Mouse (Mus musculus): ENCODE results near the gene Ppp1r14c. TPM values are rescaled to one million over a fixed set of nuclear protein-coding genes. Genes with fewer than 3 reads are reported as not detected.
"Not testable (repeated sequence)": the region's sequence is repeated elsewhere in the genome, so short reads cannot be mapped to it uniquely, and the experiment has no call there.

Ppp1r14c gene
- polyA plus RNA-seq, 1 experiment from 2014 or later = 6.0 TPM

- H3K4me1 ChIP-seq (replicated peaks) = no peaks in the 10 kb centered on the region
- H3K9me3 ChIP-seq = no peaks in the 10 kb centered on the region
- no peak overlapping the region for H3K27ac ChIP-seq
- H3K4me3 ChIP-seq = no peak overlapping the region
- DNase-seq (ENCODE audit: low spot score) = no peak
- no peaks in the 10 kb centered on the region for H3K36me3 ChIP-seq
- 93% methylated on average over 5 of the region's 5 CpGs for WGBS
- no peaks in the 10 kb centered on the region for H3K27me3 ChIP-seq (ENCODE audit: insufficient read depth, poor library complexity, severe bottlenecking)
Observed at GRCm38 (mm10) chr10:3448699-3449098, 82.8 kb downstream of the Ppp1r14c start.

GRCm38 (mm10) chr10:3451930-3452329 is 86.1 kb downstream of the Ppp1r14c start:
- 81% methylated on average over 4 of the region's 4 CpGs for WGBS
- Histone ChIP-seq H3K9me3 (no peaks in the 10 kb centered on the region), H3K4me1 (replicated peaks) (no peaks in the 10 kb centered on the region), H3K27ac (no peak overlapping the region), H3K27me3 (ENCODE audit: insufficient read depth, poor library complexity, severe bottlenecking) (no peaks in the 10 kb centered on the region), H3K4me3 (no peak overlapping the region), H3K36me3 (no peaks in the 10 kb centered on the region)
- DNase-seq (ENCODE audit: low spot score) = no peak

DNA sequence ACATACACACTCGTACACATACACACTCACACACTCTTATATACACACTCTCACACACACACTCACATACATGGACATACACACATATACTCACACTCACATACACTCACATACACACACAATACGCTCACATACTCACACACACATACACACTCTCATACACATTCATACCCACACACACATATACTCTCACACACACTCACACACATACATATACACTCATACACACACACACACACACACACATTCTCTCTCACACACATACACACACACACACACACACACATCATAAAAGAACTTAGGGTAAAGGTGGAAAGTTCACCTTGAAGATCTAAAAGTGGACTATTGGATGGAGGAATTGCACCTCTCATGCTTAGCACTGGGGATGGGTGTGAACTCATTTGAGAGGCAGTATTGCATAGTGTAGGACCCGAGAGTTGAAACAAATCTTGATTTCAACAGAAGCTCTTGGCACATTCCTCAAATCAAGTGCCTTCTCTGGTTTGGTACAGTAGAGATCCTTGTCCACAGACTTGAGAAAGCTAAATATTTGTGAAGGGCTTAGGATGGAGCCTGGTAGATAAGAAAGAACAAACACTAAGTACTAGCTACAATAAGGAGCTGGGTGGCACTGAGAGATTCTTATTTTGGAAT is 87.1 kb downstream of the Ppp1r14c start:
- Histone ChIP-seq H3K36me3 (no peaks in the 10 kb centered on the region), H3K9me3 (no peaks in the 10 kb centered on the region), H3K4me3 (no peak overlapping the region), H3K4me1 (replicated peaks) (no peaks in the 10 kb centered on the region), H3K27ac (no peak overlapping the region), H3K27me3 (ENCODE audit: insufficient read depth, poor library complexity, severe bottlenecking) (no peaks in the 10 kb centered on the region)
- 85% methylated on average over 3 of the region's 3 CpGs for WGBS
- DNase-seq (ENCODE audit: low spot score) = no peak

DNA sequence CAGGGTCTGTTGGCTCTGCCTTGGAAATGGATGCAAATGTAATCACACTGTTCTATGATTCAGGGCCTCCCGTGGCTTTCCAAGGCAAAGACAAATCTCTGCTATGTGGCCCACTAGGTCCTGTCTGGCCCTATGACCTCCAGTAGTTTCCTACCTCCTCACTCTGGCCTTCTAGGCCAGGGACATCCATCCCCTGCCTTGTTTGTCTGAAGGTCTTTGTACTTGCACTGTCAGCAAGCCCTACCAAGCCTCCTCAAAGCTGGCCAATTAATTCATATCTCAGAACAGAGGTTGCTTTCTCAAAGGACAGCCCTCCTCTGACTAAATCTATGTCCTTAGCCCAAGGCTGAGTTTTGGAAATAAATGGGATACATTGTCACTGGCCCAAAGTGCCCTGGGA is 92.8 kb downstream of the Ppp1r14c start:
- DNase-seq (ENCODE audit: low spot score) = no peak
- WGBS = 75% methylated on average over 1 of the region's 1 CpGs
- H3K27me3 ChIP-seq (ENCODE audit: insufficient read depth, poor library complexity, severe bottlenecking) = no peaks in the 10 kb centered on the region
- H3K36me3 ChIP-seq = no peaks in the 10 kb centered on the region
- H3K27ac ChIP-seq = no peak overlapping the region
- no peaks in the 10 kb centered on the region for H3K9me3 ChIP-seq
- no peak overlapping the region for H3K4me3 ChIP-seq
- H3K4me1 ChIP-seq (replicated peaks) = no peaks in the 10 kb centered on the region

DNA sequence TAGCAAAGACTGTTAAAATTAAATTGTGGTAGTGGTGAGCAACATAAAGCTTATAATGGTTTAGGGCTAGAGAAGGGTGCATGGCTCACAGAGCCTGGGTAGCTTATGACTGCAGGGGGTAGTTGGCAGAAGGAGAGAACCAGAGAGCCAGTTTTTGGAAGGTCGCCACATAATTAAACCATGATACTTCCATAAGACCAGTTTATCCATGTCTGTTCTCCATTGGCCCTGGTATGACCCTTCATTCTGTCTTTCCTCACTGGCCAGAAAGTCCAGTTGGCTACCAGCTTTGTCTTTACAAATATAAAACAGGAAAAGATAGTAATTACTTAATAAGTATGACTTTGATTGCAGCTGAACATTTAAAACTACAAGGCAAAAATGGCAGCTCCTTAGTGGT is 95.0 kb downstream of the Ppp1r14c start:
- WGBS = 87% methylated on average over 1 of the region's 1 CpGs
- H3K36me3 ChIP-seq = no peaks in the 10 kb centered on the region
- no peaks in the 10 kb centered on the region for H3K4me1 ChIP-seq (replicated peaks)

GRCm38 (mm10) chr10:3466135-3466626 is 100.3 kb downstream of the Ppp1r14c start:
- no peaks in the 10 kb centered on the region for H3K27me3 ChIP-seq (ENCODE audit: insufficient read depth, poor library complexity, severe bottlenecking)
- no peaks in the 10 kb centered on the region for H3K4me1 ChIP-seq (replicated peaks)
- H3K4me3 ChIP-seq = no peak overlapping the region
- no peak overlapping the region for H3K27ac ChIP-seq
- peaks cover 6% of the 10 kb centered on the region; the same call in 1 of the 2 replicates for H3K9me3 ChIP-seq
- WGBS = 85% methylated on average over 4 of the region's 4 CpGs
- H3K36me3 ChIP-seq = no peaks in the 10 kb centered on the region
- DNase-seq (ENCODE audit: low spot score) = no peak

More for the DNA sequence above, 95.0 kb downstream of the Ppp1r14c start:
- no peaks in the 10 kb centered on the region for H3K9me3 ChIP-seq
- DNase-seq (ENCODE audit: low spot score) = no peak
- H3K4me3 ChIP-seq = no peak overlapping the region
- H3K27ac ChIP-seq = no peak overlapping the region
- H3K27me3 ChIP-seq (ENCODE audit: insufficient read depth, poor library complexity, severe bottlenecking) = no peaks in the 10 kb centered on the region

DNA sequence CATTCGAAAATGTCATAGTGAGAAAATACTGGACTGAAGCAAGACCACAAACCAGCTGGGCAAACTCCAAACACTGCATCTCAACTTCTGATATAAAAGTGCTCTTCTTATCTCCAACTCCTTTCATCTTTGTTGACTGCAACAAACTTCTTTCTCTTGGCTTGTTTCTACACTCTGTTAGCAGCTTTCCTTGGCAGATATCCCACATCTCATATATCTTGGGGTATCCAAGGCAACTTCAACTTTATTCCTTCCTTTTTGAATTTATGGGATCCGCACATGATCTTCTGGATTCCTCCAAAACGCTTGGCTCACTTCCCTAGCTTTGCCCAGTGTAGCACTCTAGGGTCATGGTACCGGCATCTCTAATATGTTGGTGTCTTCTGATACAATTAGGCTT is 102.7 kb downstream of the Ppp1r14c start:
- Histone ChIP-seq H3K9me3 (peaks cover 9% of the 10 kb centered on the region; the same call in 1 of the 2 replicates), H3K4me1 (replicated peaks) (no peaks in the 10 kb centered on the region), H3K36me3 (no peaks in the 10 kb centered on the region), H3K4me3 (no peak overlapping the region), H3K27me3 (ENCODE audit: insufficient read depth, poor library complexity, severe bottlenecking) (no peaks in the 10 kb centered on the region), H3K27ac (no peak overlapping the region)
- no peak for DNase-seq (ENCODE audit: low spot score)
- 89% methylated on average over 4 of the region's 4 CpGs for WGBS

DNA sequence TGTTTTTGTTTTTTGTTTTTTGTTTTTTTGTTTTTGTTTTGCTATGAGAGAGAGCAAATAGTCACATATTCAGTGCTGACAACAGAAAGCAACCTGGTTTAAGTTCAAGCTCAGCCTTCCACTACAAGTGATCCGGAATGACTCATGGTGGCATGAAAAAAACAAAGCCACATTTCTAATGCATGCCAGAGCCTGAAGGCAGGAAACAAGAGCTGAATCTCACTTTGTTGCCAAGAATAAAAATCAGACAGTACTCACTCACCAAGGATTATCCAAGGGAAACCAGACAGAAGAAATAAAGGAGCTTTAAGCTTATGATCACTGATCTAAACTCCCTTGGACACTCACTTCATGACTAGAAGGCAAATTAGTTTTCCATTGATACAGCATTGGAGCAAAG is 110.8 kb downstream of the Ppp1r14c start:
- DNase-seq (ENCODE audit: low spot score) = no peak
- no peaks in the 10 kb centered on the region for H3K4me1 ChIP-seq (replicated peaks)
- H3K36me3 ChIP-seq = no peaks in the 10 kb centered on the region
- WGBS = 80% methylated on average over 1 of the region's 1 CpGs
- H3K4me3 ChIP-seq = no peak overlapping the region
- no peaks in the 10 kb centered on the region for H3K27me3 ChIP-seq (ENCODE audit: insufficient read depth, poor library complexity, severe bottlenecking)
- peaks cover 3% of the 10 kb centered on the region; the same call in 1 of the 2 replicates for H3K9me3 ChIP-seq
- H3K27ac ChIP-seq = no peak overlapping the region

DNA sequence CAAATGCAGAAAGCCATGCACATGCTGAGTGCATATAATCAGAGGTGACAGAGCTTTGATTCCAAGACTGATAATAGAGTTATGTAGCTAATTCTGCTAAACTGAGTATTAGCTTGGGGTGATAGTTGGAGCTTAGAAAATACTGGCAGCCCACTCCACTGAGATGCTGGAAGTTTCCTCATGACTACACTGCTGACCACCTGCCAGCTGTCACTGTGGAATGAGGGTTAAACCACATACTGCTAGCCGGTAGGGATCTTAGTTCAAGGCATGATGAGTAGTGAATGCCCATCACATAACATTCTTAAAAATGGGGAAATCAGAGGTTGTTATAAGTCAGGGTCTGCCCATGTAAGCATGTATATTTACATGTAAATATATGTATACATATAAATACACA is 113.9 kb downstream of the Ppp1r14c start:
- Histone ChIP-seq H3K9me3 (peaks cover 3% of the 10 kb centered on the region; the same call in 1 of the 2 replicates), H3K4me1 (replicated peaks) (no peaks in the 10 kb centered on the region), H3K4me3 (no peak overlapping the region), H3K27me3 (ENCODE audit: insufficient read depth, poor library complexity, severe bottlenecking) (no peaks in the 10 kb centered on the region), H3K27ac (no peak overlapping the region), H3K36me3 (no peaks in the 10 kb centered on the region)
- 82% methylated on average over 1 of the region's 1 CpGs for WGBS
- DNase-seq (ENCODE audit: low spot score) = no peak

DNA sequence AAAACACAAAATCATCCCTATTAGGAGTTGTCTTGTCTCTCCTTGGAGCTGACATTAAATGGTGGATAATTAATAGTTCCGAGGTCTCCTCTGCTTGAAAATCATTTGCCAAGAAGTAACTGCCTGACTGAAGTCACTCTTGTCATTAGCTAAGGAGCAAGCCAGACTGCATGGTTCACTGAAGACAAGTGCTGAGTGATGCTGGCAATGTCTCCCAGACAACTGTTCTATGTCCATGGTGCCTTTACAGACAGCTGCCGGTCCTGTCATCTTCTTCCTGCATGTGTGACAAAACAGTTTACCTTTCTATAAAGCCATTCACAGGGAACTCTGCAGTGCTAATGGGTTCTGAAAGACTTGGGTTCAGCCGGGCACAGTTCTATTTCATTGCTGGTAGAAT is 124.2 kb downstream of the Ppp1r14c start:
- Histone ChIP-seq H3K27me3 (ENCODE audit: insufficient read depth, poor library complexity, severe bottlenecking) (no peaks in the 10 kb centered on the region), H3K36me3 (no peaks in the 10 kb centered on the region), H3K27ac (no peak overlapping the region), H3K4me1 (replicated peaks) (no peaks in the 10 kb centered on the region), H3K9me3 (no peaks in the 10 kb centered on the region), H3K4me3 (no peak overlapping the region)
- WGBS = 87% methylated on average over 3 of the region's 3 CpGs
- DNase-seq (ENCODE audit: low spot score) = no peak

DNA sequence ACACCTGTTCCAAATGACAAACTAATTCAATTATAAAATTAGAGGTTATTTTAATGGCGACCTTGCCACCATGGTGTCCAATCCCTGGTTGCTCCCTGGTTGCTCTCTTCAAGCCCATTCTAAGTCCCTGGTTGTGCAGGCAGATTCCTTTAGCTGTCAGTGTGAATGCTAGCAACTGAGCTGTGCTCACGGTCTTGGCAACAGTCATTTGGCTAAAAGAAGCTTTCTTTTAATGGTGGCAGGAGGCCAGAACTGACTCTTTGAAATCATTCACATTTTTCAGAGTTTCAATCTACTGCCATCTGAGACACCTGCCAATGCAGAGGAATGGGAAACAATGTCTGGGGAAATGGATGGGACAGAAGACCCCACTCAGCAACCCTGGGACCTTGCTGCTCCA is 130.9 kb downstream of the Ppp1r14c start:
- 91% methylated on average over 2 of the region's 2 CpGs for WGBS
- no peak overlapping the region for H3K27ac ChIP-seq
- H3K4me1 ChIP-seq (replicated peaks) = no peaks in the 10 kb centered on the region
- no peaks in the 10 kb centered on the region for H3K27me3 ChIP-seq (ENCODE audit: insufficient read depth, poor library complexity, severe bottlenecking)
- H3K36me3 ChIP-seq = no peaks in the 10 kb centered on the region
- H3K4me3 ChIP-seq = no peak overlapping the region
- H3K9me3 ChIP-seq = 0 out of 2 replicates have a peak, but pooled peaks cover 14% of the 10 kb centered on the region
- no peak for DNase-seq (ENCODE audit: low spot score)

- not testable (repeated sequence) for H3K27me3 ChIP-seq (ENCODE audit: insufficient read depth, poor library complexity, severe bottlenecking); DNase-seq (ENCODE audit: low spot score); H3K4me1 ChIP-seq (replicated peaks); H3K4me3 ChIP-seq; H3K36me3 ChIP-seq; H3K27ac ChIP-seq
- 95% methylated on average over 6 of the region's 6 CpGs for WGBS
- H3K9me3 ChIP-seq = 0 out of 2 replicates have a peak, but pooled peaks cover 16% of the 10 kb centered on the region
Observed at GRCm38 (mm10) chr10:3500846-3501245, 135.0 kb downstream of the Ppp1r14c start.

GRCm38 (mm10) chr10:3507484-3508221 is 141.8 kb downstream of the Ppp1r14c start:
- no peaks in the 10 kb centered on the region for H3K36me3 ChIP-seq
- H3K9me3 ChIP-seq = no peaks in the 10 kb centered on the region
- no peak for DNase-seq (ENCODE audit: low spot score)
- H3K27ac ChIP-seq = no peak overlapping the region
- WGBS = 90% methylated on average over 8 of the region's 8 CpGs
- H3K4me1 ChIP-seq (replicated peaks) = no peaks in the 10 kb centered on the region; the same call in 1 of the 2 replicates
- H3K4me3 ChIP-seq = no peak overlapping the region
- H3K27me3 ChIP-seq (ENCODE audit: insufficient read depth, poor library complexity, severe bottlenecking) = no peaks in the 10 kb centered on the region
